Mouse (Mus musculus): ENCODE data around the gene Zscan26.
"Not testable (repeated sequence)": the region's sequence is repeated elsewhere in the genome, so short reads cannot be mapped to it uniquely, and the experiment has no call there.

Zscan26 gene

DNA sequence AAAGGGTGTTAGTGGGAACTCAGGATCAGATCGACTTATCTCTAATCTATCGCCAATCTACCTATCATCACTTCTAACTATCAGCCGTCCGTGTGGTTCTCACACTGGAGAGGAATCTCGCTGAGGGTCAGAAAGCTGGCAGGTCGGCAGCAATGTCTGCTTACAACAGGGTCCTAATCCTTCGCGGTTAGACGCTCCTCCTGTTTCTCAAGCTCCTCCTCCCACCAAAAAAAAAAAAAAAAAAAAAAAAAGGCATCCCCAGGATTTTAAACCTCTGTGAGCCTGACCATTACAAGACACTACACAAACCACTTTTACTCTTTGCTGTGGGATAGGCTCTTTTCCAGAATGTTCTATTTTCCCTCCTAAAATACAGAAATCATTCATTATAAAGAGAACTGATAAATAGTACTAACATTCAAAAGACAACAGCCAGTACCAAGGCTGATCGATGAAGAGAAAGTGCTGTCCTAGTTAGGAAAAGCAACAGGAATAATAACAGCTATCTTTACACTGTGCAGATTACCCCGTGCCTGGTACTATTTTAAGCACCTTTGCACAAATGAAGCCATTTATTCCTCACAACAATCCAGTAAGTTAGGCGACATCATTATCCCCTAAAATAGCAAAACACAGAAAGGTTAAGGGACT lies 51.8 kb downstream of the Zscan26 start:
- Histone ChIP-seq H3K36me3 (ENCODE audit: insufficient read depth, low read length) (peaks cover 17% of the 10 kb centered on the region; the same call in 1 of the 2 replicates), H3K4me1 (replicated peaks; ENCODE audit: low read depth, low read length) (peaks cover 30% of the 10 kb centered on the region), H3K4me3 (replicated peaks; ENCODE audit: low read length) (peak overlapping the region; percentile 90), H3K27me3 (ENCODE audit: insufficient read depth, low read length) (no peaks in the 10 kb centered on the region), H3K9me3 (ENCODE audit: low read length) (no peaks in the 10 kb centered on the region)
- TF ChIP-seq CTCF (conservative IDR thresholded peaks at IDR 0.05; ENCODE audit: low read length) (no peak), NANOG (IDR thresholded peaks at IDR 0.05; ENCODE audit: borderline replicate concordance, low read length) (no peak), POU5F1 (IDR thresholded peaks at IDR 0.05; ENCODE audit: borderline replicate concordance, low read length) (no peak)

DNA sequence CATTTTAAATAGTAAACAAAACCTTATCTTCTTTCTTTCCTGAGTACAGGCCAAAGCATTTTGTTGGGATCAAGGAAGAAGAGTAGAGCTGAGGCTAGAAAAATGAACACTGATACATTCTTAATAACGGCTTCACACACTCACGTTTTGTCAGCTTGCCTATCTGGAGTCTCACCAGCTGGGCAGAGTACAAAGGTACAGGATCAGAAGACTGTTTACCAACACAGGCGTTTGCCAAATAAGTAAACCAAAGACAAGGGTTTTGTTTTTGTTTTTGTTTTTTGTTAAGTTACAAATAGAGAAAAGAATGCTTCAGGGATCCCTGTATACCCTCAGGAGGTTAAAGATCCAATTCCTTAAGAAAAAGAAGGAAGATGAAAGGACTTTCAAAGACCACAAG lies 52.4 kb downstream of the Zscan26 start:
- TF ChIP-seq CTCF (conservative IDR thresholded peaks at IDR 0.05; ENCODE audit: low read length), result no peak
- TF ChIP-seq POU5F1 (IDR thresholded peaks at IDR 0.05; ENCODE audit: borderline replicate concordance, low read length), result no peak
- H3K9me3 ChIP-seq (ENCODE audit: low read length), result no peaks in the 10 kb centered on the region
- H3K36me3 ChIP-seq (ENCODE audit: insufficient read depth, low read length), result peaks cover 17% of the 10 kb centered on the region; the same call in 1 of the 2 replicates
- no peaks in the 10 kb centered on the region for H3K27me3 ChIP-seq (ENCODE audit: insufficient read depth, low read length)
- H3K4me1 ChIP-seq (replicated peaks; ENCODE audit: low read depth, low read length), result peaks cover 35% of the 10 kb centered on the region
- H3K4me3 ChIP-seq (replicated peaks; ENCODE audit: low read length), result peak overlapping the region; percentile 90; the same call in 1 of the 2 replicates

DNA sequence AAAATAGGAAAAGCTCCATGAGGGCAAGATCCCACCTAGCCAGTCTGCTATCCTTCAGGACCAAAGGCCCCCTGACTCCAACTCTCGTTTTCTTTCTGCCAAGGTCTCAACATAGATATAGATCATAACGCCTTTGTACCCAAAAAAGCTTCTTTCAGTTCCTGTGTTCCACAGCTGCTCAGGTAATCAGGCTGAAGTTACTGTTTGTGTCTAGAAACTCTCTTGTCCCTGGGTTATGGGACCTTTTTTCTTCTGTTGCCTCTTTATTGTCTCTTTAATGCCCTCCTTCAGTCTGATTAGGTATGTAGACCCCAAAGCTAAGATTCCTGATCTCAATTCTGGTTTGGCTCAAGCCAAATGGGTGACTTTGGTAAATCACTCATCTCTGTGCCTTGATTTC lies 56.0 kb downstream of the Zscan26 start:
- no peaks in the 10 kb centered on the region for H3K27me3 ChIP-seq (ENCODE audit: insufficient read depth, low read length)
- no peaks in the 10 kb centered on the region for H3K9me3 ChIP-seq (ENCODE audit: low read length)
- H3K4me1 ChIP-seq (replicated peaks; ENCODE audit: low read depth, low read length), result peaks cover 35% of the 10 kb centered on the region
- peaks cover 34% of the 10 kb centered on the region for H3K36me3 ChIP-seq (ENCODE audit: insufficient read depth, low read length)
- no peak overlapping the region for H3K4me3 ChIP-seq (replicated peaks; ENCODE audit: low read length)
- no peak for TF ChIP-seq POU5F1 (IDR thresholded peaks at IDR 0.05; ENCODE audit: borderline replicate concordance, low read length)
- no peak for TF ChIP-seq CTCF (conservative IDR thresholded peaks at IDR 0.05; ENCODE audit: low read length)
- TF ChIP-seq NANOG (IDR thresholded peaks at IDR 0.05; ENCODE audit: borderline replicate concordance, low read length), result no peak

DNA sequence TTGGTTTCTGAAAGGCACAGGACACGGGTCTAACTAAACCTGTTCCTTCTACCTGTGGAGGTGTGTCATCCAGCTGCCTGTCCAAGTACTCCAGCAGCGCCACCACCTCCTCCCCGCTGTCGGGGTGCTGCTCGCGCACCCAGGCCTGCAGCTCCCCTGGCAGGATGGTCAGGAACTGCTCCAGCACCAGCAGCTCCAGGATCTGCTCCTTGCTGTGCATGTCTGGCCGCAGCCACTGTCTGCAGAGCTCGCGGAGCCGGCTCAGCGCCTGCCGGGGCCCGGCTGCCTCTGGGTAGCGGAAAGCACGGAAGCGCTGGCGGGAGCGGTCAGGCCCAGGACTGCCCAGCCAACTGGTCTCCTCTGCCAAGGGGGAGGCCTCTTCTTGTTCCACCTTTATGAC lies 57.5 kb downstream of the Zscan26 start:
- H3K4me3 ChIP-seq (replicated peaks; ENCODE audit: low read length); H3K27me3 ChIP-seq (ENCODE audit: insufficient read depth, low read length); H3K9me3 ChIP-seq (ENCODE audit: low read length): not testable (repeated sequence)
- Histone ChIP-seq H3K36me3 (ENCODE audit: insufficient read depth, low read length) (peaks cover 46% of the 10 kb centered on the region), H3K4me1 (replicated peaks; ENCODE audit: low read depth, low read length) (peaks cover 24% of the 10 kb centered on the region)

DNA sequence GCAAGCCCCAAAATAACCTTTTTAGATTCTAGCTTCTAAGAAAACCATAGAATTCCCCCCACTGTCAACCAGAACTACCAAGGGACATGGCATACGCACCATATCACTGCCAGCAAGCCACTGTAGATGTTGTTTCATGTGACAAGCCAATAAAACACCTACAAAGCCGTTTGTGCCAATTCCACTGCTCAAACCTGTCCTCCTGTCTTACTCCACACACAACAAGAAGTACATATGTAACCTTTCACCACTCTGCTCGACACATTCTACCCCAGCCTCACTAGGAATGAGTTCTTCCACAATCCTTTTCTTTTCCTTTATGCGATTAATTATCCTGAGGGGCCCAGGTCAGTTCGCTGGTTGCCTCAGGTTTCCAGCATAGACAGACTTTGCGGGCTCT lies 57.9 kb downstream of the Zscan26 start:
- no peaks in the 10 kb centered on the region for H3K9me3 ChIP-seq (ENCODE audit: low read length)
- TF ChIP-seq NANOG (IDR thresholded peaks at IDR 0.05; ENCODE audit: borderline replicate concordance, low read length), result no peak
- TF ChIP-seq CTCF (conservative IDR thresholded peaks at IDR 0.05; ENCODE audit: low read length), result no peak
- no peak for TF ChIP-seq POU5F1 (IDR thresholded peaks at IDR 0.05; ENCODE audit: borderline replicate concordance, low read length)
- H3K27me3 ChIP-seq (ENCODE audit: insufficient read depth, low read length), result no peaks in the 10 kb centered on the region
- H3K4me3 ChIP-seq (replicated peaks; ENCODE audit: low read length), result no peak overlapping the region
- peaks cover 50% of the 10 kb centered on the region for H3K36me3 ChIP-seq (ENCODE audit: insufficient read depth, low read length)
- peaks cover 20% of the 10 kb centered on the region for H3K4me1 ChIP-seq (replicated peaks; ENCODE audit: low read depth, low read length)

DNA sequence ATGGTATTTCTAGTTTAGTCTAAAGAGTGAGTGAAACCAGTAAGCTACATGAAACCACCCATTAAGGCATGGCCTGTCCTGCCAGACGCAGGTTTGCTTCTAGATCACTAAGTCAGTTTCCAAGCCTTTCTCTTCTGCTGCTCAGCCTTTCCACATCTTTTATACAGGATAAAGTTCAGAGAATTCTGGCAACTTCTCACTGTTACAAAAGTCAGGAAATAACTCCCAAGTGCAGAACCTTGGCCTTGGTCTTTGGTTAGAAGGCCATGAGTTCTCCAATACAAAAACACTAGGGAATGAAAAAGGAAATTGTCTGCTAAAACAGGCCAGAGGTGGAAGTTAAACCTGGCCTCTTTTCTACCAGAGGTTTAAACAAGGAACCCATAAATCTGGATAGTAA lies 58.3 kb downstream of the Zscan26 start:
- Histone ChIP-seq H3K36me3 (ENCODE audit: insufficient read depth, low read length) (peaks cover 53% of the 10 kb centered on the region), H3K4me1 (replicated peaks; ENCODE audit: low read depth, low read length) (peaks cover 20% of the 10 kb centered on the region), H3K4me3 (replicated peaks; ENCODE audit: low read length) (no peak overlapping the region), H3K27me3 (ENCODE audit: insufficient read depth, low read length) (no peaks in the 10 kb centered on the region), H3K9me3 (ENCODE audit: low read length) (no peaks in the 10 kb centered on the region)
- TF ChIP-seq POU5F1 (IDR thresholded peaks at IDR 0.05; ENCODE audit: borderline replicate concordance, low read length), result no peak
- no peak for TF ChIP-seq NANOG (IDR thresholded peaks at IDR 0.05; ENCODE audit: borderline replicate concordance, low read length)
- TF ChIP-seq CTCF (conservative IDR thresholded peaks at IDR 0.05; ENCODE audit: low read length), result no peak

Measured in E14TG2a.4 (cell line).